28 mouse cellular contexts compared by ENCODE assay signal in genomic region chr3:121422405-121422804, GRCm38 (mm10).
"Had no signal": no experiment of that assay in that cellular context is flagged by ENCODE, and none has a peak within 500 bp of the region (broad histone marks: within the 10 kb centered on the region; RNA-seq: fewer than 3 reads in every experiment).

No protein-coding gene starts in this region.

- H3K27ac ChIP-seq: embryonic facial prominence, embryonic 10.5 days; embryonic facial prominence, embryonic 12.5 days; embryonic facial prominence, embryonic 13.5 days; embryonic facial prominence, embryonic 15.5 days; forebrain, embryonic 10.5 days; forebrain, embryonic 12.5 days; forebrain, embryonic 13.5 days; forebrain, embryonic 15.5 days; gastrocnemius, adult 2 months; heart, adult 2 months; heart, embryonic 10.5 days had no signal

- DNase-seq: cerebellum, adult 9-11 months; cerebellum, postnatal 10 days; cerebellum, postnatal 14 days; cerebellum, postnatal 25 days; cerebellum, postnatal 36 days; embryo, embryonic 11 days; forebrain, postnatal 0 days; gastrocnemius, adult 2 months; gastrocnemius, postnatal 10 days; gastrocnemius, postnatal 14 days; gastrocnemius, postnatal 25 days; gastrocnemius, postnatal 36 days; heart, adult 11 months; heart, adult 18-20 months; heart, adult 2 months had no signal

- H3K4me3 ChIP-seq: embryonic facial prominence, embryonic 10.5 days; embryonic facial prominence, embryonic 12.5 days; embryonic facial prominence, embryonic 13.5 days; embryonic facial prominence, embryonic 15.5 days; erythroblast, embryonic 14.5 days; forebrain, embryonic 10.5 days; forebrain, embryonic 12.5 days; forebrain, embryonic 13.5 days; forebrain, embryonic 15.5 days; gastrocnemius, adult 2 months; heart, adult 2 months; heart, embryonic 10.5 days had no signal

- H3K27me3 ChIP-seq: embryonic facial prominence, embryonic 12.5 days; embryonic facial prominence, embryonic 13.5 days; embryonic facial prominence, embryonic 15.5 days; forebrain, embryonic 13.5 days; forebrain, embryonic 15.5 days had no signal

- H3K36me3 ChIP-seq: embryonic facial prominence, embryonic 10.5 days; embryonic facial prominence, embryonic 12.5 days; embryonic facial prominence, embryonic 13.5 days; embryonic facial prominence, embryonic 15.5 days; forebrain, embryonic 10.5 days; forebrain, embryonic 12.5 days; forebrain, embryonic 15.5 days; heart, embryonic 10.5 days had no signal

- ATAC-seq: forebrain, embryonic 13.5 days; forebrain, embryonic 14.5 days; forebrain, embryonic 15.5 days; forebrain, embryonic 16.5 days; forebrain, postnatal 0 days had no signal

- H3K9me3 ChIP-seq: embryonic facial prominence, embryonic 10.5 days; embryonic facial prominence, embryonic 12.5 days; embryonic facial prominence, embryonic 13.5 days; embryonic facial prominence, embryonic 15.5 days; forebrain, embryonic 10.5 days; forebrain, embryonic 12.5 days; forebrain, embryonic 13.5 days; forebrain, embryonic 15.5 days; heart, embryonic 10.5 days had no signal

- H3K4me2 ChIP-seq: embryonic facial prominence, embryonic 12.5 days; embryonic facial prominence, embryonic 13.5 days; embryonic facial prominence, embryonic 15.5 days; forebrain, embryonic 12.5 days; forebrain, embryonic 13.5 days; forebrain, embryonic 15.5 days; heart, embryonic 11.5 days had no signal

- H3K9ac ChIP-seq: embryonic facial prominence, embryonic 12.5 days; embryonic facial prominence, embryonic 13.5 days; embryonic facial prominence, embryonic 15.5 days; forebrain, embryonic 12.5 days; forebrain, embryonic 13.5 days; forebrain, embryonic 15.5 days; forebrain, postnatal 0 days had no signal
